Mouse (Mus musculus) CH12.LX (cell line): ENCODE measurements around the gene Psenen. TPM values are rescaled to one million over a fixed set of nuclear protein-coding genes. Genes with fewer than 3 reads are reported as not detected.

Experiments
- DNase-seq: peaks from one replicate; pipeline ENCODE4 v3.0.0-alpha.2; 2013; ENCODE audit errors: extremely low read depth
- H3K27ac ChIP-seq: 2 replicates; pipeline ENCODE4 v1.5.1; 2012; ENCODE audit warnings: low read depth, mild to moderate bottlenecking, control low read depth, moderate library complexity; ENCODE audit not compliant: insufficient read depth
- H3K27me3 ChIP-seq: replicated peaks from 2 replicates; pipeline ENCODE3; 2012; ENCODE audit warnings: inconsistent platforms
- H3K36me3 ChIP-seq, 2 experiments: replicated peaks in 1 of 2; 2 replicates each; pipeline versions ENCODE3 to v1.6.1; 2012; ENCODE audit warnings: inconsistent platforms in 1 of 2, low read length in 1 of 2, mild to moderate bottlenecking in 1 of 2, mixed read lengths in 1 of 2, moderate library complexity in 1 of 2; ENCODE audit not compliant: control insufficient read depth in 1 of 2, insufficient read depth in 1 of 2
- H3K4me1 ChIP-seq, 2 experiments: 2 replicates each; pipeline ENCODE4 v1.6.1; 2012; ENCODE audit warnings: inconsistent platforms in 1 of 2, moderate library complexity in 1 of 2; ENCODE audit not compliant: insufficient read depth in 2 of 2, control insufficient read depth in 1 of 2
- H3K4me2 ChIP-seq: 2 replicates; pipeline ENCODE4 v1.6.1; 2012; ENCODE audit warnings: low read depth, mild to moderate bottlenecking, control low read depth; ENCODE audit not compliant: poor library complexity, insufficient read depth, severe bottlenecking
- H3K4me3 ChIP-seq, 3 experiments: fragments of 150-350 bp in 1 of 3; sonication (generic) in 1 of 3; replicated peaks in 1 of 3; 2 replicates each; pipeline versions ENCODE3 to v1.5.1; 2011 to 2012; ENCODE audit warnings: low read depth in 2 of 3, low read length in 2 of 3, mild to moderate bottlenecking in 2 of 3, moderate library complexity in 2 of 3, control low read depth in 1 of 3, improper control_type of control experiment in 1 of 3, inconsistent platforms in 1 of 3, mixed read lengths in 1 of 3; ENCODE audit not compliant: poor library complexity in 1 of 3
- H3K79me2 ChIP-seq: replicated peaks from 2 replicates; pipeline ENCODE4 v1.6.1; 2012; ENCODE audit warnings: mild to moderate bottlenecking, moderate library complexity; ENCODE audit not compliant: control insufficient read depth, poor library complexity, insufficient read depth, severe bottlenecking; ENCODE audit errors: extremely low read depth
- H3K9ac ChIP-seq: 2 replicates; pipeline ENCODE4 v1.6.1; 2012; ENCODE audit warnings: low read depth, mild to moderate bottlenecking, control low read depth, moderate library complexity; ENCODE audit not compliant: insufficient read depth
- H3K9me3 ChIP-seq: replicated peaks from 2 replicates; pipeline ENCODE3; 2012; ENCODE audit warnings: low read length, inconsistent platforms, mixed read lengths
- BHLHE40 ChIP-seq: IDR thresholded peaks from 2 replicates; pipeline ENCODE4 v1.6.1; 2011; ENCODE audit warnings: mild to moderate bottlenecking, low read depth, low read length, improper control_type of control experiment
- CHD1 ChIP-seq: IDR thresholded peaks from 2 replicates; pipeline ENCODE4 v1.6.1; 2012; ENCODE audit warnings: low read depth, low read length, improper control_type of control experiment, inconsistent platforms
- CHD2 ChIP-seq: IDR thresholded peaks from 2 replicates; pipeline ENCODE4 v1.6.1; 2011; ENCODE audit warnings: low read length, improper control_type of control experiment
- CTCF ChIP-seq, 2 experiments: IDR thresholded peaks in 1 of 2; conservative IDR thresholded peaks in 1 of 2; 2 replicates each; pipeline ENCODE4 v1.5.1; 2011 to 2012; ENCODE audit warnings: low read depth in 2 of 2, low read length in 2 of 2, improper control_type of control experiment in 1 of 2, inconsistent platforms in 1 of 2, mild to moderate bottlenecking in 1 of 2, moderate library complexity in 1 of 2
- E2F4 ChIP-seq: IDR thresholded peaks from 2 replicates; pipeline ENCODE4 v1.6.1; 2011; ENCODE audit warnings: low read depth, low read length, improper control_type of control experiment; ENCODE audit not compliant: insufficient replicate concordance
- ELF1 ChIP-seq: IDR thresholded peaks from 2 replicates; pipeline ENCODE4 v1.6.1; 2014; ENCODE audit warnings: low read depth, mild to moderate bottlenecking, inconsistent platforms, low read length, improper control_type of control experiment
- EP300 ChIP-seq: IDR thresholded peaks from 2 replicates; pipeline ENCODE4 v1.6.1; 2011; ENCODE audit warnings: low read length, improper control_type of control experiment
- ETS1 ChIP-seq: conservative IDR thresholded peaks from 2 replicates; pipeline ENCODE4 v1.6.1; 2012; ENCODE audit warnings: low read depth, mild to moderate bottlenecking, inconsistent platforms, low read length, improper control_type of control experiment, moderate library complexity
- GABPA ChIP-seq: IDR thresholded peaks from 2 replicates; pipeline ENCODE4 v1.6.1; 2012; ENCODE audit warnings: low read depth, low read length, improper control_type of control experiment, inconsistent platforms; ENCODE audit not compliant: insufficient replicate concordance
- HCFC1 ChIP-seq: IDR thresholded peaks from 2 replicates; pipeline ENCODE4 v1.6.1; 2012; ENCODE audit warnings: low read depth, mild to moderate bottlenecking, inconsistent platforms, low read length, improper control_type of control experiment
- IRF4 ChIP-seq: IDR thresholded peaks from 2 replicates; pipeline ENCODE4 v1.6.1; 2014; ENCODE audit warnings: low read depth, mild to moderate bottlenecking, inconsistent platforms, low read length, improper control_type of control experiment
- JUN ChIP-seq: IDR thresholded peaks from 2 replicates; pipeline ENCODE4 v1.6.1; 2011; ENCODE audit warnings: low read depth, mild to moderate bottlenecking, low read length, improper control_type of control experiment, moderate library complexity; ENCODE audit not compliant: insufficient read depth
- JUND ChIP-seq: conservative IDR thresholded peaks from 2 replicates; pipeline ENCODE4 v1.6.1; 2011; ENCODE audit warnings: low read depth, low read length, improper control_type of control experiment
- KAT2A ChIP-seq: IDR thresholded peaks from 2 replicates; pipeline ENCODE4 v1.6.1; 2012; ENCODE audit warnings: low read length, improper control_type of control experiment, inconsistent platforms; ENCODE audit not compliant: insufficient replicate concordance
- MAFK ChIP-seq: IDR thresholded peaks from 2 replicates; pipeline ENCODE4 v1.6.1; 2011; ENCODE audit warnings: low read length, improper control_type of control experiment; ENCODE audit not compliant: insufficient replicate concordance
- MAX ChIP-seq: IDR thresholded peaks from 2 replicates; pipeline ENCODE4 v1.6.1; 2011; ENCODE audit warnings: low read length, improper control_type of control experiment
- MAZ ChIP-seq: IDR thresholded peaks from 2 replicates; pipeline ENCODE4 v1.6.1; 2012; ENCODE audit warnings: low read depth, mild to moderate bottlenecking, inconsistent platforms, low read length, improper control_type of control experiment, moderate library complexity
- MEF2A ChIP-seq: IDR thresholded peaks from 2 replicates; pipeline ENCODE4 v1.6.1; 2014; ENCODE audit warnings: low read depth, mild to moderate bottlenecking, inconsistent platforms, low read length, improper control_type of control experiment, borderline replicate concordance
- MXI1 ChIP-seq: IDR thresholded peaks from 2 replicates; pipeline ENCODE4 v1.6.1; 2011; ENCODE audit warnings: mild to moderate bottlenecking, low read depth, low read length, improper control_type of control experiment
- MYC ChIP-seq: IDR thresholded peaks from 2 replicates; pipeline ENCODE4 v1.6.1; 2011; ENCODE audit warnings: low read depth, mild to moderate bottlenecking, improper control_type of control experiment, low read length
- NELFE ChIP-seq: IDR thresholded peaks from 2 replicates; pipeline ENCODE4 v1.6.1; 2011; ENCODE audit warnings: low read depth, low read length, improper control_type of control experiment
- NRF1 ChIP-seq: IDR thresholded peaks from 2 replicates; pipeline ENCODE4 v1.6.1; 2014; ENCODE audit warnings: low read depth, mild to moderate bottlenecking, inconsistent platforms, low read length, improper control_type of control experiment, moderate library complexity
- PAX5 ChIP-seq: IDR thresholded peaks from 2 replicates; pipeline ENCODE4 v1.6.1; 2012; ENCODE audit warnings: low read length, inconsistent platforms, mixed read lengths
- POLR2A ChIP-seq: IDR thresholded peaks from 2 replicates; pipeline ENCODE4 v1.6.1; 2011; ENCODE audit warnings: low read depth, mild to moderate bottlenecking, improper control_type of control experiment, low read length
- POLR2AphosphoS2 ChIP-seq: IDR thresholded peaks from 2 replicates; pipeline ENCODE4 v1.6.1; 2011; ENCODE audit warnings: low read depth, low read length, improper control_type of control experiment
- RAD21 ChIP-seq: IDR thresholded peaks from 2 replicates; pipeline ENCODE4 v1.6.1; 2011; ENCODE audit warnings: low read depth, mild to moderate bottlenecking, low read length, improper control_type of control experiment, moderate library complexity
- RCOR1 ChIP-seq: conservative IDR thresholded peaks from 2 replicates; pipeline ENCODE4 v1.6.1; 2012; ENCODE audit warnings: low read depth, mild to moderate bottlenecking, inconsistent platforms, low read length, improper control_type of control experiment
- SIN3A ChIP-seq: IDR thresholded peaks from 2 replicates; pipeline ENCODE4 v1.6.1; 2012; ENCODE audit warnings: low read length, improper control_type of control experiment, inconsistent platforms
- SMC3 ChIP-seq: IDR thresholded peaks from 2 replicates; pipeline ENCODE4 v1.6.1; 2011; ENCODE audit warnings: low read depth, low read length, improper control_type of control experiment
- TBP ChIP-seq: conservative IDR thresholded peaks from 2 replicates; pipeline ENCODE4 v1.6.1; 2011; ENCODE audit warnings: low read depth, low read length, improper control_type of control experiment
- TCF12 ChIP-seq: IDR thresholded peaks from 2 replicates; pipeline ENCODE4 v1.6.1; 2014; ENCODE audit warnings: low read depth, mild to moderate bottlenecking, inconsistent platforms, low read length, improper control_type of control experiment
- UBTF ChIP-seq: IDR thresholded peaks from 2 replicates; pipeline ENCODE4 v1.6.1; 2012; ENCODE audit warnings: low read depth, mild to moderate bottlenecking, inconsistent platforms, low read length, improper control_type of control experiment, moderate library complexity
- USF1 ChIP-seq: IDR thresholded peaks from 2 replicates; pipeline ENCODE4 v1.6.1; 2014; ENCODE audit warnings: low read depth, mild to moderate bottlenecking, inconsistent platforms, low read length, improper control_type of control experiment
- USF2 ChIP-seq: conservative IDR thresholded peaks from 2 replicates; pipeline ENCODE4 v1.6.1; 2011; ENCODE audit warnings: low read depth, low read length, improper control_type of control experiment
- ZC3H11A ChIP-seq: IDR thresholded peaks from 2 replicates; pipeline ENCODE4 v1.6.1; 2012; ENCODE audit warnings: low read depth, mild to moderate bottlenecking, inconsistent platforms, low read length, improper control_type of control experiment
- ZKSCAN1 ChIP-seq: IDR thresholded peaks from 2 replicates; pipeline ENCODE4 v1.6.1; 2012; ENCODE audit warnings: low read depth, inconsistent platforms, low read length, improper control_type of control experiment, borderline replicate concordance
- ZMIZ1 ChIP-seq: IDR thresholded peaks from 2 replicates; pipeline ENCODE4 v1.6.1; 2012; ENCODE audit warnings: low read depth, mild to moderate bottlenecking, inconsistent platforms, low read length, improper control_type of control experiment
- ZNF384 ChIP-seq: IDR thresholded peaks from 2 replicates; pipeline ENCODE4 v1.6.1; 2012; ENCODE audit warnings: low read depth, low read length, improper control_type of control experiment, inconsistent platforms
- dilution Hi-C: fragments of 300-500 bp; cut with MboI; formaldehyde crosslinking; loops from 2 replicates; pipeline ENCODE4 v1.14.3; 2020; ENCODE audit warnings: low sequenced_read_pairs; ENCODE audit not compliant: extremely low pct_unique_long_range_greater_than_20kb, extremely low pct_ligation_motif_present
- in situ Hi-C: fragments of 300-500 bp; cut with MboI; formaldehyde crosslinking; loops from 3 replicates; pipeline ENCODE4 v1.14.3; 2019; ENCODE audit warnings: low sequenced_read_pairs, low pct_ligation_motif_present, low pct_unique_long_range_greater_than_20kb, mixed read lengths
- polyA plus RNA-seq: library from polyadenylated mRNA; unstranded; fragments of >175 nt; gene quantifications from 2 replicates; pipeline ENCODE4 v1.2.1, GENCODE M21; 2012; ENCODE audit warnings: low read depth; ENCODE audit not compliant: insufficient read length
- total RNA-seq, 2 experiments: library from RNA; depleted of rRNA; stranded (reverse); fragments of 300-350 nt in 1 of 2; fragments of >200 nt in 1 of 2; gene quantifications; 2 replicates each; pipeline ENCODE4 v1.2.3; 2012 to 2014

Gene Psenen
- total and polyA plus RNA-seq, 3 experiments, result 55.2 to 121 (median 92.7) TPM

DNA sequence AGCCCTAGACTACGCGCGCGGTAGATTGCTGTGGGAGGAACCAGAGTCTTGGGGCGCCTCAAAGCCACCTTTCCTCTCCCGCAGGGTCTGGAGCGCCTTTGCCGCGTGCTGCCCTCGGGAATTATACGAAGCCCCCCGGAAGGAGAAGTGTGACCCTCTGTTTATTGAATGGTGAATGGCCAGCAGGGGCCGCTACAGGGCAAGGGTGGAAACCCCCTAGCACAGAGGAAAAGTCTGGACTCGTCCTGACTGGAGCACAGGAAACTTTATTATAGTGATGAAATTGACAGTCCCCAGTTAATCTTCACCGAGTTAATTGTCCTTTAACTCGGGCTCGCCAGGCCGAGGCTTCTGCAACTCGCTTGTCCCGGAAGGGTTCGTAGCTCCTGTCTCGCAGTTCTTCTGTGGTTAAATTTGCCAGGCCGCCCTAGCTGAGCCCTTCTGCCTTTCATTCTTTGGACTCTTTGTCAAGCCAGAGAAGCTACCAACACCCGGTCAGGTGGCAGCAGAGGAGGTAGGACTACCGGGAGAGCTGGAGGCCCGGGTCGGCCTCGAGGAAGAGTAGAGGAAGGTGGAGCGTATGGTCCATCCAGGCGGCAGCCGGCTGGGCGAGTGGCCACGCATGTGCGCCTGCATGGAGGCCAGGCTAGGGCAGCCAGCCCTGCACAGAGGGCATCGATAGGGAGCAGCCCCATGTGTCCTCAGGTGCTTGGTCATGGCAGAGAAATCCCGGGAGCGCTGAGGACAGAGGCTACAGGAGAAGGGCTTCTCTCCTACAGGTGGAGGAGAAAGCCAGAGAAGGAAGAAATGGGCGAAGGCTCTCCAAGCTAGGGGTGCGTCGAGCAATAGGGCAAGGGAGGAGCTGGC, 26.2 kb upstream of the Psenen start:
- H3K27me3 ChIP-seq, result no peaks in the 10 kb centered on the region
- TF ChIP-seq EP300, result no peak
- no peak for TF ChIP-seq ZNF384
- no peak for TF ChIP-seq POLR2A
- peak; percentile 48; the same call in 1 of the 2 replicates for TF ChIP-seq ELF1
- peak; percentile 17; the same call in 1 of the 2 replicates for TF ChIP-seq HCFC1
- TF ChIP-seq TBP, result no peak
- TF ChIP-seq GABPA, result no peak
- TF ChIP-seq MYC, result peak; percentile 34; the same call in 1 of the 2 replicates
- TF ChIP-seq USF2, result no peak
- no peak for TF ChIP-seq USF1
- no peak for TF ChIP-seq UBTF
- TF ChIP-seq KAT2A, result 0 out of 2 replicates have a peak, but pooled peaks have one; percentile 9
- TF ChIP-seq CHD1, result peak; percentile 39; the same call in 1 of the 2 replicates
- peak; percentile 72 to 93 for TF ChIP-seq CTCF (conservative IDR thresholded peaks at IDR 0.05 in 1 of 2, IDR thresholded peaks at IDR 0.05 in 1 of 2; ENCODE audit: low read depth in 2 of 2, low read length in 2 of 2)
- TF ChIP-seq PAX5, result no peak
- TF ChIP-seq ZC3H11A, result 0 out of 2 replicates have a peak, but pooled peaks have one; percentile 26
- no peak for TF ChIP-seq E2F4
- no peak for TF ChIP-seq ZKSCAN1
- TF ChIP-seq MAFK, result no peak
- TF ChIP-seq SMC3, result peak; percentile 86
- peak; percentile 54 for TF ChIP-seq NRF1
- TF ChIP-seq RCOR1, result no peak
- TF ChIP-seq RAD21, result peak; percentile 87
- TF ChIP-seq CHD2, result no peak
- peak; percentile 36; the same call in 1 of the 2 replicates for TF ChIP-seq SIN3A
- no peak for TF ChIP-seq JUND
- no peak for TF ChIP-seq TCF12
- peak; percentile 30; the same call in 1 of the 2 replicates for TF ChIP-seq BHLHE40
- 0 out of 2 replicates have a peak, but pooled peaks have one; percentile 8 for TF ChIP-seq MEF2A
- TF ChIP-seq JUN, result no peak
- peak; percentile 71 for TF ChIP-seq MXI1
- TF ChIP-seq ZMIZ1, result peak; percentile 32; the same call in 1 of the 2 replicates
- 0 out of 2 replicates have a peak, but pooled peaks have one; percentile 36 for TF ChIP-seq MAZ
- TF ChIP-seq NELFE, result no peak
- no peak for TF ChIP-seq POLR2AphosphoS2
- no peak for TF ChIP-seq ETS1
- no peak; the same call in none of the 2 replicates for TF ChIP-seq IRF4
- TF ChIP-seq MAX, result no peak; the same call in 1 of the 2 replicates
- H3K27ac ChIP-seq, result peak overlapping the region; percentile 100
- no peaks in the 10 kb centered on the region for H3K9me3 ChIP-seq
- H3K9ac ChIP-seq, result peak overlapping the region; percentile 74
- dilution Hi-C loops, result no loop called here
- peaks cover 58% of the 10 kb centered on the region for H3K79me2 ChIP-seq
- peaks cover 23 to 40% of the 10 kb centered on the region in 2 experiments for H3K36me3 ChIP-seq
- H3K4me1 ChIP-seq, result peaks cover 7 to 35% of the 10 kb centered on the region in 2 experiments; a peak in 3 of 4 replicates
- peak; percentile 75 for DNase-seq
- peak overlapping the region; percentile 93 for H3K4me2 ChIP-seq
- peak overlapping the region; percentile 84 to 93 (median 89) for H3K4me3 ChIP-seq
- in situ Hi-C loops, result no loop called here
